Mouse (Mus musculus) heart, postnatal 4 days (tissue): ENCODE data around the gene Serpina6. TPM values are rescaled to one million over a fixed set of nuclear protein-coding genes. Genes with fewer than 3 reads are reported as not detected.

Experiments
- DNase-seq: peaks from one replicate; pipeline ENCODE4 v3.0.0; 2021
- total RNA-seq, 2 experiments: library from RNA; stranded (reverse); gene quantifications; 2 replicates each; pipeline ENCODE4 v1.2.3; 2021

The Serpina6 gene
- total RNA-seq, 2 experiments from 2014 or later, result not detected

- no peak for DNase-seq
Measured at GRCm38 (mm10) chr12:103655123-103656044, 1.6 kb downstream of the Serpina6 start.

DNA sequence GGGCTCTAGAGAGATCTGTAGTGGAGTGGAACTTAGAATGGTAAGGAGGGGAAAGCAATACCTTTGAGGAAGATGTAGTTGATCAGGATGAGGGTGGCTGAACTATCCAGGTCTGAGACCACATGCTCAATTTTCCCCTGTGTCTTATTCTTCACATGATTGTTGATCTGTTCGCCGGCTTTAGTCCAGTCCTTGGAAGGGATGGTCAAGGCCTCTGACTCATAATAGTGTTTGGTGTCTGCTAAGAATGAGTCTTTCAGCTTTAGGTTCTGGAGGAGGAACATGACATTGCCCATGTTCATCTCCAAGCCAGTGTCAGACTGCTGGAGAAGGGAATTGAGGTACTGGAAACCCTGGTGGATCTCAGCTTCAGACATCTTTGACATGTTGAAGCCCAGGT, 3.2 kb downstream of the Serpina6 start:
- no peak for DNase-seq

DNA sequence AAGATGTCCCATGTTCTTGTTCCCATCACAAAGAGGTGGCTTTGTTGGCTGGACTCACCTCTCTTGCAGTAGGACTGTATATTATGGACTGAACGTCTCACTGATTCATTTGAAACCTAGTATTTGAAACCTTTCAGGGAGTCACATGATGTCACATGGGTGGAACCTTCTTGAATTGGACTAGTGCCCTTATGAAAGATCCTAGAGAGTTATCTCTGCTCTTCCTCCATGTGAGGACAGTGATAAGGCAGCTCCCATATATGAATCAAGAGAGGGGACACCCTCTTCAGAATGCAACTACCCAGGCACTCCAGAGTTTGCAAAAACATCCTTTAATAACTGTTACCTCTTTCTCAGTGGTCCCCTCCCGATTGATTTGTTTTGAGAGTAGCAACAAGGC, 10.7 kb downstream of the Serpina6 start:
- no peak for DNase-seq

DNA sequence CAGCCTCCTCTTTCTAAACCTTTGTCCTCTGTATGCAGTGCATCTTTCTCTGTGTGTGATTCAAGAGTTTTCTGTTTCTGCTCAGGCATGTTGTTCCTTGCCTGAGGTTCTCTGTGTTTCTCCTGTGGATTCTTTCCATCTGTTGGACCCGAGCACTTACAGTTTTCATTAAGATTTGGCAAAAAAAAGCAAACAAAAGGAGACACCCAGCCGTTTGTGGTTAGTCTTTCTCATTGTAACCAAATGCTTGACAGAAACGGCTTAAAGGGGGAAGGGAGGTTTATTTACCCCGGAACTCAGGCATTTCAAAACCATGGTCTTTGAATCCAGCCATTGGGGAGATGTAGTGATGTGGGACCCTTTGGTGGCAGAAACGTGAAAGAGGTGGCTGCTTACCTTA, 12.4 kb downstream of the Serpina6 start:
- DNase-seq, result no peak

GRCm38 (mm10) chr12:103643818-103644217, 13.2 kb downstream of the Serpina6 start:
- no peak for DNase-seq

- DNase-seq, result peak; percentile 86
Measured at GRCm38 (mm10) chr12:103643336-103643735, 13.7 kb downstream of the Serpina6 start.

GRCm38 (mm10) chr12:103635846-103636245, 21.2 kb downstream of the Serpina6 start:
- no peak for DNase-seq

- DNase-seq, result no peak
Measured at GRCm38 (mm10) chr12:103634430-103634829, 22.6 kb downstream of the Serpina6 start.

GRCm38 (mm10) chr12:103631203-103631612, 25.8 kb downstream of the Serpina6 start, which contains the start of gene Serpina10:
Serpina10 (minus strand) TSS chr12:103631444.
- DNase-seq, result no peak

DNA sequence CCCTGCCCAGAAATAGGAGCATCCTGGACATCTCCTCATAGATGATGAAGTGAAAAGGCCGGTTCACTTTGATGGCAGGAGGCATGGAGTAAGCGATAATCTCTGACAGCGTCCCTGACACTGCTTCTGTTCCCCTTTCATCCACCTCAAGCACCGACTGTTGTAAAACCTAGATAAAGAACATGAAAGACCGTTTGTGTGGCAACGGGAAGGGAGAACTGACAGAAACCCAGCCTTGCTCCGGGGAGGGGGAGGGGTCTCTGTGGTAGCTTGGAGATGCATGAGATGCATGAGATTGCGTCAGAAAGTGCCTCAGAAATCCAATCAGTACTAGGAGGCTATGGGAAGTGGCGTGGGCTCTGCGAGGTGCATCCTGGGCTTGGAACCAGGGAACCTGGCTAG, 40.2 kb downstream of the Serpina6 start:
- no peak for DNase-seq

- no peak for DNase-seq
Measured at GRCm38 (mm10) chr12:103615734-103616133, 41.3 kb downstream of the Serpina6 start.

GRCm38 (mm10) chr12:103615141-103615540, 41.9 kb downstream of the Serpina6 start:
- DNase-seq, result no peak

GRCm38 (mm10) chr12:103601839-103602238, 55.2 kb downstream of the Serpina6 start:
- DNase-seq, result no peak

DNA sequence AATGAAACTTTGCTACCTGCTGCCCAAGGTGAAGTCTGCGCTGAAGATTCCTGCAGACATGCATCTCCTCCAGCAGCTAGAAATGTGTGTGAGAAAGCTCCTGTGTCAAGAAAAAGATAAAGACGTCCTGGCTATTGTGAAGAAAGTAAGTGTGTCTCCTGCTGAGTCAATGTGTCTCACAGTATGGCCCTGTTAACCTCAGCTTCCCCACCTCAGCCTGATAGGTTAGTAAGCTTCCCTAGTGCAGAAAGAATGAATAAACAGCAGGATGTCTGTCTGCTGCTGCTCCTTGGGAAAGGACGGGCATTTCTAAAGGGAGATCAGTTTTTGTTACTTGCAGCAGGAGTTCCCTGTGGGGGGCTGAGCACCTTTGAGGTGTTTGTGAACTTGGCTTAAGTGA, 56.6 kb downstream of the Serpina6 start:
- DNase-seq, result no peak

DNA sequence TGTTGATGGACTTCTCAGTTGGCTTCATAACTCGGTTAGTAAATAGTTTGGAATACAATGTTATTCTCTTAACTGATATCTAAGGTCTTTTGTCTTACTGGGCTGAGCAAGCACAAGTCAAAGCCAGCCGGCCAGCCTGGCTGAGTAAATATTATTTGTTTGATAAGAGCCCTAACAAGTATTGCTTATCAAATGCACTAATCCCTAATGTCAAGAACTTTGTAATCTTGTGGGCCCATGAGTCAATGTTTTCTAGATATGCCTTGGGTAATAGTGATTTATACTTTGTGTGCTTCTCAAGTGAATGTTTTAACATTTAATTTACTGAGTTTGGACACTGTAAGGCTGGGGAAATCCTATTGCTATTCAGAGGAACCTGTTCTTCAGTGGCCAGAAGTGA, 58.6 kb downstream of the Serpina6 start:
- no peak for DNase-seq

Other genes starting within 250 kb of the Serpina6 start
- gene 9330161L09Rik, start 249.4 kb downstream of the Serpina6 start, total RNA-seq, result 1 to 10 TPM; 2.5 to 3.3 TPM
- 10 to 100 TPM; 81.7 to 85.4 TPM for gene Ddx24, start 231.4 kb downstream of the Serpina6 start, total RNA-seq
- 10 to 100 TPM; 42.7 to 45.6 TPM for gene Ifi27, start 223.0 kb downstream of the Serpina6 start, total RNA-seq
- gene Ifi27l2a, start 213.5 kb downstream of the Serpina6 start, total RNA-seq, result 1 to 10 TPM; 6.6 to 8.9 TPM
- gene Ifi27l2b, start 200.0 kb downstream of the Serpina6 start, total RNA-seq, result not detected
- gene Ppp4r4, start 124.9 kb downstream of the Serpina6 start, total RNA-seq, result under 1 TPM; 0.29 to 0.33 TPM
- not detected for gene Serpina10, start 25.8 kb downstream of the Serpina6 start, total RNA-seq
- not detected for gene Serpina16, start 18.9 kb upstream of the Serpina6 start, total RNA-seq
- not detected for gene Serpina1f, start 38.3 kb upstream of the Serpina6 start, total RNA-seq
- gene Serpina1d, start 116.4 kb upstream of the Serpina6 start, total RNA-seq, result under 1 TPM; 0.34 to 0.52 TPM
- under 1 TPM; 0.34 to 0.43 TPM for gene Serpina1b, start 173.2 kb upstream of the Serpina6 start, total RNA-seq
- gene Serpina1a, start 206.3 kb upstream of the Serpina6 start, total RNA-seq, result under 1 TPM in 1 of 2 experiments, not detected in 1; 0.48 TPM
- not detected for gene Serpina1c, start 247.7 kb upstream of the Serpina6 start, total RNA-seq